Mouse (Mus musculus) myocyte (in vitro differentiated cells): Measurements from ENCODE around the gene Stk38.

Experiments
- MAX ChIP-seq: IDR thresholded peaks from one replicate; pipeline ENCODE4 v1.6.1; 2011; ENCODE audit warnings: low read depth, mild to moderate bottlenecking, control low read depth
- POLR2A ChIP-seq: IDR thresholded peaks from one replicate; pipeline ENCODE4 v1.6.1; 2011; ENCODE audit warnings: low read depth, mild to moderate bottlenecking, control low read depth, moderate library complexity; ENCODE audit not compliant: insufficient read length
- TCF3 ChIP-seq: IDR thresholded peaks from one replicate; pipeline ENCODE4 v1.6.1; 2011; ENCODE audit warnings: low read depth, control low read depth; ENCODE audit not compliant: insufficient read length

- TF ChIP-seq MAX (no peak), POLR2A (no peak), TCF3 (no peak)
Observed at GRCm38 (mm10) chr17:29018292-29018984, 10.6 kb upstream of the Stk38 start.
